Mouse (Mus musculus): Measurements from ENCODE around the gene Gtf3a.
"Not testable (repeated sequence)": the region's sequence is repeated elsewhere in the genome, so short reads cannot be mapped to it uniquely, and the experiment has no call there.

Gtf3a gene

DNA sequence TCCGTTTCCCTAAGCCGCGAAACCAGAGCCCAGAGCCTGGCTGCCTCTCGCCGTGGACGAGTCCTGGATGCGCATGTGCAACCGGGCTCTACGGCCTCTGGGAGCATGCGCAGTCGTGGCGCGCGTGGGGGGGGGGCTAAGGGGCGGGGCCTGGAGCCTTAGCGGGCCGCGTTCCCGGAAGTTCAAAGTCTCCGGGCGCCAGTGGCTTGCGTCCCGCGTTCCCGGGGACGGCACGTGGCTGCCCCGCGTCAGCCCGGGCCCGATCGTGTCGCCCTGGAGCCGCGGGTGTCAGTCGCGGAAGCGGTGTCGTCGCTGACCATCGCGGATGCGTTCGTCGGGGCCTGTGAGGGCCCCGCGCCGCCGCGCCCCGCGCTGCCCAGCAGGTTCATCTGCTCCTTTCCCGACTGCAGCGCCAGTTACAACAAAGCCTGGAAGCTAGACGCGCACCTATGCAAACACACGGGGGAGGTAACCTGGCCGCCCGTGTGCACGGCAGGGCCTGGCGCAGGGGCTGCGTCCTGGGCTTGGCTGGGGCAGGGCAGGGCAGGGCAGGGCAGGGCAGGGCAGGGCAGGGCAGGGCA lies at the start of gene Gtf3a:
Gene Gtf3a (plus strand): TSS at position 150 of the 581 bp plus-strand sequence.
- DNase-seq (ENCODE audit: low spot score in 2 of 2), result peak; percentile 28 to 71

DNA sequence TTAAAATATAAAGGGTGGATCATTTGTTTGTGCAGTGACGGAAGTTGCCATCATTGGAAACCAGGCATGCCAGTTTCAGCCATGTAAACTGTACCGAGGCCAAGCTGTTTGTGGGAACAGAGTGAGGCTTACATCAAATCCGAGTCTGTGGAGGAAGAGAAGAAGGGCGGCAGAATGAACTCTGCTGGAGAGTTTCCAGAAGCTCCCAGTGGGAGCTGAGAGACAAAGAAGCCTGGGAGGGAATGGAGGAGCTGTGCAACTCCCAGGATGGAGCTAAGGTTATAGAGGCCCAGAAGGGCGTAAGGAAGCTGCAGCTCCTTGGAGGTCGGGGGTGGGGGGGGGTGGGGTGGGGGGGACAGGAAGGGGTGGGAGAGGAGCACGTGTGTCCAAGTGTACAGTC lies 48.1 kb upstream of the Gtf3a start:
- DNase-seq (ENCODE audit: low spot score in 2 of 2), result no peak

DNA sequence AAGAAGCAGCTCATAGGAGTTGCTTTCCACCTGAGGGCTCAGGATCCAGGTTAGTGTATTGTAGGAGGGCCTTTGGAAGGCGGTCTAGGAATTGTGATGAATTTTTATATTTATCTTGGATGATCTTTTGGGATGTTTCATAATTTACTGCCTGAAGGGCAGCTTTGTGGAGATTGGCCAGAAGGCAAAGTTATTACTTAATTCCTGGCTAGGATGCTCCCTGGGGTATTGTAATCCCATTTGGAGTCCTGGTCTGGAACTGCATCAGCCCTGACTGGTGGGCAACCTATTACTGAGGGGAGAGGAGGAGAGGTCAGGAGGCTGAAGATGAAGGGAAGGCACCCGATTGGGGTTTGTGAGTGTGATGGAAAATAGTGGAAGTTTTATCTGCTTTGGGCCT lies 47.0 kb upstream of the Gtf3a start:
- no peak for DNase-seq (ENCODE audit: low spot score in 2 of 2)

DNA sequence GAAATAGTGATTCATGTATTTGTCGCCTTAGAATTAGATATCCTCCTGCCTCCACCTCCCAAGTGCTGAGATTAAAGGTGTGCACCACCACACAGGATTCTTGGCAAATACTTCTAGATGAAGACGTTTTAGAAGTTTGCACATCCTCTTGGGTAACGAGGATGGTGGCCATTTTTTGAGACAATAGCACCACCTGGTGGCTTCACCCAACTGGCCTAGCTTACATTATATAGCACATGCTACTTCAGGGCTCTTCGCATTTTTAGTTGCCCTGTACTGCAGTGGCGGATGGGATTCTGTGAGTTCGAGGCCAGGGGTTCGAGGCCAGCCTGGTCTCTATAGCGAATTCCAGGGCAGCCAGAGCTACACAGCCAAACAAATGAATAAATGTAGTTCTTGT lies 44.1 kb upstream of the Gtf3a start:
- DNase-seq (ENCODE audit: low spot score in 2 of 2), result peak; percentile 31 to 72

DNA sequence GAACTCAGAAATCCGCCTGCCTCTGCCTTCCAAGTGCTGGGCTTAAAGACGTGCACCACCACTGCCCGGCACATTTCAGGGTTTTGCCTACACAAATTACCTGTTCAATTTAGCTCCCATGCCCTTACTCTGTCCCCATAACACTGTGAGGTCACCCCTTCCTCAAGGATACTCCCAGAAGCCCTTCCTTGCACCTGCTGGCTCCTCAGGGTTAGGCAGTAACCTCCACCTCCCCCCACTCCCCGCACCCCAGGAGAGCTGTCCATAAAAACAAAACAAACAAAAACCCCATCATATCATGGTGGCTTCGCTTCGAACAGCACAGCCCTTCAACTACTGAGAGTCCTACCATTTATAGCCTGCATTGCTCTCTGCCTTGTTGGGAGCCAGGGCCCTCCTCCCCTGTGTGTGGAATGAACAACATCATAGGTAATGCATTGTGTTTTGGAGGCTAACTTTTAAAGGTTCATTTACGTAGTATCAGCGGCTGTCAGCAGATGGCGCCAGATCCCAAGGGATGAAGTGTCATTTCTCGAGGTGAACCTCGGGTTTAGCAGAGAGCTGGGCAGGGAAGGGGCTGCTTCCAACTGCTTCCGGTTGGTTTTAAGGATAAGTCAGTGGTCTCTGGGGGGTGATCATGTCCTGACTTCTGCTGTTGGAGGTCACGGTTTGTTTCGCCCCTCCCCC lies 42.8 kb upstream of the Gtf3a start:
- DNase-seq (ENCODE audit: low spot score in 2 of 2), result peak in 1 of 2 experiments; percentile 68

DNA sequence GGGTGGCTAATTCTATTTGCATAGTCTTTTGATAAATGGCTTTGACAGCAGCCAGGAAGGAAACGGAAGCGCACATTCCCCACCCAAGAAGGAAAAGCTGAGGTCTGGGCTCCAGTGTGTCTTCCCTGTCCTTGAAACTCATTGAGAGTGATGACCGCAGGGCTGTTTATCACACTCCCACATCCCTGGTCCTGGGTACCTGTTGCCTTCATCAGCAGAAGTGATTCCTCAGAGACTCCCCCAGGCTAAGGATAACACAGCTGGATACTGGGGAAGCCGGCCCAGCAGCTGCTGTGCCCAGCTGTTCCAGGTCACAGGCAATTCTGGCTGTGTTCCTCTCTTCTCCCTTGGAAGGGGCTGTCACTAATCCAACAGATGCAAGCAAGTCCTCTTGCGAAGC lies 40.9 kb upstream of the Gtf3a start:
- no peak for DNase-seq (ENCODE audit: low spot score in 2 of 2)

DNA sequence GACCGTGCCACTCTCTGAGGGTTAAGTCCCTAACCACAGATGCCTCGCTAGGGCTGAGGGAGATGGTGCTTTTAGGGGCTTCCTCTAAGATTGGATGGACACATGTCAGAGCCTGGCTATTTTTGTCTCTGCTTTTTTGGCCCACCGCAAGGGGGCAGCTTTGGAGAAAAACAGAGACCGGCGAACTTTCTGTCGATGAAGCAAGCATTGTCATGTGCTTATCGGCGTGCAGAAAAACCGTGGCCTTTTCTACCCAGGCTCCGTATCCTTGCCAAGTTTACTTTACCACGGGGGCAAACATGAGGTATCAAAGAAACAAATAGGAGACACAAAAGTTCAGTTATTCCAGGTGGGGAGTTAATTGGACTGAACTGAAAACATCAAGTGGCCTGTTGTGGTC lies 39.8 kb upstream of the Gtf3a start:
- DNase-seq (ENCODE audit: low spot score in 2 of 2), result no peak

DNA sequence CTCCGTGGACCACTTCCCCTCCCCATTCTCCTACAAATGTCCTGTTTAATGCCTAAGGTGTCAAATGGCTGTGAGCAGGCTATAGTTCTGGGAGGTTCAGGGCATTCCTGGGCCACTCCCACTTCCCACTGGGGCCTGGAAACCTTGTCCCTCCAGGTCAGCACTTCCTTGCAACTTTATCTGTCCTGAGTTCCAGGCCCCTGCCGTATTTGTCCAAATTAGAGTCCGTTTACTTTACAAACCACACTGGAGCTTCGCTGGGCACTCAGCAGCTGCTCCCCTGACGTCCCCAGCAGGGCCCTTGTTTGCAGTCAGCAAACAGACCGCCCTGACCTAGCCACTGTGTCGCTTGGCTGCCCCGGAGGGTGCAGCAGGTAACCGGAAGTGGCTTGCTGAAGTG lies 36.3 kb upstream of the Gtf3a start:
- DNase-seq (ENCODE audit: low spot score in 2 of 2), result no peak

DNA sequence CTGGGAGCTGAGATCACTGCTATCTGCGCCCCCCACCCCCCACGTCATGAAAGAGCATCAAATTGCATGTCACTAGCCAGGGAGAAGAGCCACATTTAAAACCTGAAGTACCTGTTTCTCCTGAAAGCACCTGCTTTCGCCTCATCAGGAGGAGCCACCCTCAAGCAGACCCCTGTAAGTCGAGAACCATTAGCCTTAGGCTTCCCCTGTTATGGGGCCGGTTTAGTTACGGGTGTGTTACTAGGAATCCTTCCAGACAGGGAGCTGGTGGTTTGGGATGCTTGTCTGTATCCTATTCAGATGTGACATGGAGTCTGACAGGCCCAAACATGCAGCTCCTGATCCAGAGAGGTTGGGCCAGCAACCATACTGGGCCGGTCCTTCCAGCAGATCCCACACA lies 35.1 kb upstream of the Gtf3a start:
- no peak for DNase-seq (ENCODE audit: low spot score in 2 of 2)

DNA sequence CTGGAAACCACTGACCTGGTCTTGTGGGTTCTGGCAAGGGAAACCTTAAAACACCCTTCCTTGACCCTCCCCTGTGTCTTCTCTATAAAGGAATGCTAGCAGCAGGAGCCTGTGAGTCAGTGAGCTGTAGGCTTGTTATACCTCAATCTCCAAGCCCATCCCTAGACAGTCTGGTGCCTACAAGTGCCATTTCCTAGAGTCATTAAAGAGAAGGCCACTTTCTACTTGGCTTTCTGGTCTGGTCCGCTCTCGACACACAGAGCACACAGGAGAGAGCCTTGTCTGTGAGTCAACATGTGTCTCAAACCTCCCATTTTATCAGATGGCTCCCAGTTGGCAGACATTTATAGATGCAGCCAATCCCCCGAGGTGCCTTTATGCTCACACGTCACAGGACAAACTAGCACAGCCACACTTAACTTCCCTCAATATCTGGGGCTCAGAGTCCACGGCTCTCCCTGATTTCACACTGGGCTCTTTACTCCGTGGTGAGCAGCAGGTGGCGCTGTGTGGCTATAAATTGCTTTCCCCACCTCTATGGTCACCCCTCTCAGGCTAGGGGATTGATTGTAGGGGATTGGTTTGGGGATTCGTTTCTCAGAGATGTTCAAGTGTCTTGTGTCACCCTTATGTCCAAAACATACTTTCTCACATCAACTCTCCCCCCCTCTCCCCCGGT lies 34.2 kb upstream of the Gtf3a start:
- peak in 1 of 2 experiments; percentile 61 for DNase-seq (ENCODE audit: low spot score in 2 of 2)

DNA sequence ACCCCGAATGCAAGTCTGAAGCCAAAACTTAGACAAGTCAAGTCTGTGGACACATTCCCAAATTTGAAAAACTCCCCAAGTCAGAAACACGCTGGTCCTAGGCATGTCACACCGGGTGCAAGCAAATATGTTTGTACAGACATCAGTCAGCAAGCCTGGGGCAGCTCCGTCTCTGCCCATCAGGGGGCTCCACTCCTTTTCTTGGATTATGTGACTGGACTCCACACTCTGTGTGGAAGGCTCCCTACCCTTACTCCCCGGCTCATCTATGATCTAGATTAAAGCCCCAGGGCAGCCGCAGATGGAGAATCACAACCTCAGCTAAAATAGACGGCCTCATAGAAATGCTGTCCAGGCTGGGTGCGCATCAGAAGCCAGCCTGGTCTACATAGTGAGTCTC lies 32.2 kb upstream of the Gtf3a start:
- no peak for DNase-seq (ENCODE audit: low spot score in 2 of 2)

DNA sequence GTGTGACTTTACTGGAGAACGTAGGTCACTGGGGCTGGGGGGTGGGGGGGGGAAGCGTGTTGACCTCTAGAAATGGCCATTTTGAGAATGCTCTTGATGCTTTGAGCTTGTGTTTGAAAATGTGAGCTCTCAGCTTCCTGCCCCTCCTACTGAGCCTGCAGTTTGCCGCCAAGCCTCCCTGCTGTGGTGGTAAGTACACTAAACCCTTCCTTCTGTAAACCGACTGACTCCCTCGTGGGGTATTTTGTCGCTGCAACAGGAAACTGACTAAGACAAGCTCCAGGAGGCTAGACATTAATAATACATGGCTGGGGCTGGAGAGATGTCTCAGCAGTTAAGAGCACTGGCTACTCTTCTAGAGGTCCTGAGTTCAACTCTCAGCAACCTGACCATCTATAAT lies 31.7 kb upstream of the Gtf3a start:
- DNase-seq (ENCODE audit: low spot score in 2 of 2), result no peak

DNA sequence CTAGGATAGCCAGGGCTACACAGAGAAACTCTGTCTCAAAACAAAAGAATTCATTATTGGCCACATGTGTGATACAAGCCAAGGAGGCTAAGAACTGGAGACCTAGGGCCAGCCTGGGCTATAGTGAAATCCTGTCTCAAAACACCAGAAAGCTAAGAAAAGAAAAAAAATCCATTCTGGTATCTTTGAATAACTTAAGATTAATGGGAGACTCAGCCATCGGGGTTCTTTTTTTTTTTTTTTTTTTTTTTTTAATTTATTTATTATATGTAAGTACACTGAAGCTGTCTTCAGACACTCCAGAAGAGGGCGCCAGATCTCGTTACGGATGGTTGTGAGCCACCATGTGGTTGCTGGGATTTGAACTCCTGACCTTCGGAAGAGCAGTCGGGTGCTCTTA lies 31.1 kb upstream of the Gtf3a start:
- not testable (repeated sequence) for DNase-seq (ENCODE audit: low spot score in 2 of 2)

DNA sequence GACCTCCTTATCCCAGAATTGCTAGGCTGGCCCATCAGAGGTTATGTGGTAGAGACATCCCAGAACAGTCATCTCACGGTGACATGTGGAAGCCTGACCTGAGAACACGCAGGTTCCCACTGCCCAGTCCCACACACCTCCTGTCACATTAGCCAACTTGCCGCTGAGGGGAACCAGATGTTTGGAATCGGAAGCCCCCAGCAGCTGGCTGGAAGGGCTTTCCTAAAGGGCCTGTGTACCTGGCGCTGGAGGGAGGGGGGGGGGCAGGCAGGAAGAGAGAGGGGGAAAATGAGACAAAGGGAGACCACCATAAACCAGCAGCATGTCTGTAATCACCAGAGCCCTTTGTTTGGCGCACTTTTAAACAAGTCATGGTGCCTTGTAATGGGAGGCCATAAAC lies 28.6 kb upstream of the Gtf3a start:
- no peak for DNase-seq (ENCODE audit: low spot score in 2 of 2)

DNA sequence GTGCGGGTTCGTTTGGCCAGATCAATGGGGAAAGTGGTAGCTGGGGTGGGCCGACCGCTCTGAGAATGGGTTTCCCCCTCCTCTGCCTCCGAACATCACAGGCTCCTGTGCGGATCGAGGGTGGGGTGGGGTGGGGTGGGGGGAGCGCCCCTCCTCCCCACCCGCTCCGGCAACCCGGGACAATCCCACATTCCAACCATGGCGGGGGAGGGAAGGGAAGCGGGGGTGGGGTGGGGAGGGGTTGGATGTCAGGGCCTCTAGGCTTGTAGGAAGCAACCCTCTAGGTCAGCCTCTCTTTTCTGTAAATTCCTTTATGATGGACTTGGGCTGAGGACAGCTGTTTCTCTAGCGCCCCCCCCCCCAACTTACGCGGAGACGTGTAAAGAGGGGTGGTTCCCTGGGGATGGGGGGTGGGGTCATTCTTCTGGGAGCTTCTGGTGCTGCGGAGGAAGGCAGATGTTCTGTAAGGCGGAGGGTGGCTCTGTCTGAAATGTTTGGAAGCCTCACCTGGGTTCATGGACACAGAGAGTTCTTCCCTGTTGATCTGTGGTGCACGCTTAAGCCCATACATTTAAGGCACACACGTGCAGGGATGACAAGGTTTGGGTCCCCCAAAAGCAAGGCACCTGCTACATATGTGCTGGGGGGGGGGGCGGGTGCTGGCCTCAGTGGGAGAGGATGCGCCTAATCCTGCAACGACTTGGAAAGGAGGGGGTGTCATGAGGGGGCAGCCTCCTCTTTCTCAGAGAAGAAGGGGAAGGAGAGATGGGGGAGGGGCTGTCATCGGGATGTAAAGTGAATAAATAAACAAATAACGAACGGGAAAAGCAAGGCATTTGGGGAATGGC lies 27.9 kb upstream of the Gtf3a start:
- no peak for DNase-seq (ENCODE audit: low spot score in 2 of 2)

DNA sequence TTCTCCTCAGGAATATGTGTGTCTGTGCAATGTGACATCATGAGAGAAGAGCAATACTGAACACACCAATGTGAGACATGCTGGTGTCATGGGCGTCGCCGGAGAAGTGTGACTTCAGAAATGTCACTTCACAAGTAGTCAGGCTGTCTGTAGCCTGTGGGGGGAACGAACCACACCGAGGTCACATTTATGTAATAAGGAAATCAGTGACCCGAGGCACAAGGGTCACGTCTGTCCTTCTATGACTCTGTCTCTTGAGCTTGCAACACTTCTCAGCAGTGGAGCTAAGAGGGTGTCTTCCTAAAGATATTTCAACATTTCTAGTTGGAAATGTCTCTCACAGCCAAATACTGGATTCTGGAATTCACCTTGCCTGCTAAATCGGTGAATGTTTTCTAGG lies 27.2 kb upstream of the Gtf3a start:
- DNase-seq (ENCODE audit: low spot score in 2 of 2), result no peak

DNA sequence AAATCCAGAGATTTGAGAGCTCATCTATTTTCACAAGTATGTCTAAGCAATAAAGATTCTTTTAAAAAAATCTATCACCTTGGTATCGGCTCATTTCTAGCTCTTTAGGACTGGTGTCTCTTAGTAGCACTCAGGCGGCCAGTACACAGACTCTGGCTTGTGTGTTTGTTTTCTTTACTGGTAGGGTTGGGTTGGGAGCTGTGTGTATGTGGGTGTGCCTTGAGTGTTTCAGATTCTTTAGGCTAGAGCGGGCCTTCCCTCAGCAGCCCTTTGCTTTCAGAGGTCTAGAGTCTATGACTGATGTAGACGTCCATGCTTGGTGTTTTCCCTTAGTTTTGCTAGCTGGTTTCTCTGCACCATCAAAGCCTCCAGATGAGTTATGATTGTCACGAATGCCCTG lies 24.9 kb upstream of the Gtf3a start:
- DNase-seq (ENCODE audit: low spot score in 2 of 2), result no peak

DNA sequence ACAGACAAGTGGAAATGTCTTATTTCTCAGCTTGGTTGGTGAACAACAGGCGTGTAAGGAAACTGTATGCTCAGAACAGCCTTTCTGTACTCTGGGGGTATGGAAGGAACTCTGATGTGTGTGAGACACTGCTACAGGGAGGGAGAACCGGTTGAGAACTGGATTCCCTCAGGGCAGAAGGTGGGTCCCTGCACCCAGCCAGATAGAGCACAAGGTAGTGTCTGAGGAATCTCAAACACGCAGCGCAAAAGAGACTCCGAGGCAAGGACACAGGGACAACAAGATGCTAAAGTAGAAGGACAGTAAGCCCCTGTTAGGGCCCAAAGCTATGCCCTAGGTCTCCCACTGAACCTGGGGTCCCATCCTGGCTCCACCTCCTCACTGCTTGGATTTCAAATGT lies 21.8 kb upstream of the Gtf3a start:
- no peak for DNase-seq (ENCODE audit: low spot score in 2 of 2)

DNA sequence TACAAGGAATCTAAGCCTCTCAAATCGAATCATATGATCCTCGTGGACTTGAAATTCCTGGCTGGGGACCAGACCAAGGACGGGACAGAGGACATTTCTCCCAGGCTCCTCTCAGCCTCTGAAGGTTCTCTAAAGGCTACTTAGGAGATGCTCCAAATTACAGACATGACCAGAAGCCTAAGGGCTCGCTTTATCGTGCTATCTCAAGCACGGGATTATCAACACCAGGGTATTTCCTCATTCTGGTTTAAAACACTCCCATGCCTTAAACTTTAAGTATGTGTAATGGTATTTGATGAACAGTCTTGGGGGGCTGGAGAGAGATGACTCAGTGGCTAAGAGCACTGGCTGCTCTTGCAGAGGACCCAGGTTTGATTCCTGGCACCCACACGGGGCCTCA lies 17.0 kb upstream of the Gtf3a start:
- no peak for DNase-seq (ENCODE audit: low spot score in 2 of 2)

DNA sequence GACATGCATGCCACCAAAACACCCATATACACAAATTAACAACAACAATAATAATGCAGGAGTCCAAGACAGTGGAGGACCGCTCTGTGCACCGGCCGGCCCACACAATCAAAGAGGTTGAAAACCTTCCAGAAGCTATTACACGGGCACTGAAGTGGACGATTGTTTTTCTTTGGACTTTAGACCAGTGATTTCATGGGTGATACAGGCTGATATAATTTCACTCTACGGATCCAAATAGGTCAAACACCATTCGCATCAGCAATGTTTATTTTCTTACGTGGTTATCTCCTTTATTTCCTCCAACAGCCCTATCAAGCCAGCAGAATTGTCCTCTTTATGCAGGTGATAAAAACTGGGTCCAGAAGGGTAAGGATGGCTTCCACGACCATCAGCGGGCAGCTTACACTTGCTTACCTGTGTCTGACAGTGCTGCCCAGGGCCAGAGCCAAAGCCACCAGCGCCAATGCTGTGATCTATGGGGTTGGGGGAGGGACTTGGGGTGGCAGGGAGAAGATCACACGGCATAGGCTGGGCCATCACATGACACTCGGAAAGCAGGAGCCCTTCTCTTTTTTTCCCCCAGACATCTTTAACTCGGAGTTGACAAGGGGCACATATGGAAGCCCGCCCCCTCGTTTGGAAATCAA lies 16.4 kb upstream of the Gtf3a start:
- DNase-seq (ENCODE audit: low spot score in 2 of 2), result no peak

DNA sequence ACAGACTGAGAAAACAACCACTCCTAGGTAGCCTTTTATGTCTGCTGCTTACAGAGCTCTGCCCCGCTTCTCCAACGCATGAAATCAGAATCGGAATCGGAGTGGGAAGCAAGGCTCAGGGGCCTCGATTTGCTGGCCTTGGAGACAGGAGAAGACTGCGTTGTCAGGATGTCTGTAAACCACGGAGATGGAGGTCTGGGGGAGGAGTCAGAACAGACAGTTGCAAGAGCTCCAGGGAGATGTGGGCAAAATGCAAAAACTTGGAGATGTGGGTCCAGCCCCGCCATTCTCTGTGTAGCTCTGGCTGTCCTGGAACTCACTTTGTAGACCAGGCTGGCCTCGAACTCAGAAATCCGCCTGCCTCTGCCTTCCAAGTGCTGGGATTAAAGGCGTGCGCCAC lies 15.0 kb upstream of the Gtf3a start:
- DNase-seq (ENCODE audit: low spot score in 2 of 2), result no peak
